Mouse (Mus musculus): ENCODE measurements around the gene Ube2m. TPM values are rescaled to one million over a fixed set of nuclear protein-coding genes. Genes with fewer than 3 reads are reported as not detected.

Gene Ube2m
- polyA plus RNA-seq, 1 experiment from 2014 or later = 165 TPM

DNA sequence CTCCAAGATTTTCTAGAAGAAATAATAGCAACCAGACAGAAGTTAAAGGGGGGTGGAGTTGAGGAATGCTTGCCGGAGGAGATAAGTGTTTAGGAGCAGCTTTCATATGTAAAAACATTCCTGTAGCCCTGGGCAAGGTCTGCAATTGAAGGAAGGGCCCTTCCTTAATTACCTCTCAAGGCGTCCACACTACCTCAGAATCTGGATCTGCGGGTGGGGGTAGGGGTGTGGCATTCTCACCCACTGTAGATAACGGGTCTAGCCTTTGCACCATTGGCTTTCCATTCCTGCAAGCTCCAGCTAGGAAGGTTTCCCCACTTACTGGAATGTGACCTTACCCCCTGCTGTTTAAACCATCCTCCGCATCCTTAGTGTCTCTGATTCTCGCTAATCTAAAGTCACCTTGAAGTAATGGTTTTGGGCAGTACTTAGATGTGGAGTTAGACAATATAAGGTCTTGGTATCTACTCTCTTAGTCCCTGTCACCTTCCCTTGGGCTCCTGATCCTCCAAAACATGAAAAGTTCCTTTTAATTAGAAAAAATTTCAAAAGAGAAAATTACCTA lies 23.7 kb downstream of the Ube2m start:
- DNase-seq (ENCODE audit: low spot score) (no peak), ATAC-seq (replicated peaks; ENCODE audit: low FRiP score) (no peak)
- Histone ChIP-seq H3K36me3 (ENCODE audit: control insufficient read depth, insufficient read depth, low read length) (no peaks in the 10 kb centered on the region), H3K4me3 (ENCODE audit: low read depth, low read length) (no peak overlapping the region), H3K27ac (ENCODE audit: low read depth, low read length) (no peak overlapping the region), H3K4me1 (replicated peaks; ENCODE audit: control insufficient read depth, insufficient read depth, low read length) (peaks cover 6% of the 10 kb centered on the region), H3K9me3 (ENCODE audit: control insufficient read depth, low read length) (no peaks in the 10 kb centered on the region), H3K27me3 (ENCODE audit: control insufficient read depth, insufficient read depth, low read length) (no peaks in the 10 kb centered on the region), H3K9ac (ENCODE audit: low read length) (no peak overlapping the region), H3K4me2 (ENCODE audit: low read depth, low read length, severe bottlenecking) (no peak overlapping the region)
- 45% methylated on average over 6 of the region's 6 CpGs for WGBS

DNA sequence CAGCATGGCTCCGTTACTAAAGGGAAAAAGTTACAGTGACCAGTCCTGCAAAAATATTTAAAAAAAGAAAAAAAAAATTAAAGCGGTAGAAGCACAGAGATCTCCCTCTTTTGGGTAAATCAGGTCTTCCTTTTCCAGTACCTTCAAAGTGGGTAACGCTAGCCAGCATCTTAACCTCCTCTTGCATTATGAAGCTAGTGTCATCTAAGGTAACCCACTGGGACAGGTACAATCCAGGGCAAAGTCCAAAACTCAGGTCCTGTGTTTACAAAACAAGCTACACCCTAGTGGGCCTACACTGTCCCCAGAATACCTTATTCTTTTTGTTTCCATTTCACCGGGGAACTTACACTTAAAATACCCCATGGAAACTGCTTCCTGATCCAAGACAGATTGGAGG lies 24.4 kb downstream of the Ube2m start:
- Histone ChIP-seq H3K9ac (ENCODE audit: low read length) (no peak overlapping the region), H3K4me2 (ENCODE audit: low read depth, low read length, severe bottlenecking) (no peak overlapping the region), H3K9me3 (ENCODE audit: control insufficient read depth, low read length) (no peaks in the 10 kb centered on the region), H3K36me3 (ENCODE audit: control insufficient read depth, insufficient read depth, low read length) (no peaks in the 10 kb centered on the region), H3K4me3 (ENCODE audit: low read depth, low read length) (no peak overlapping the region), H3K4me1 (replicated peaks; ENCODE audit: control insufficient read depth, insufficient read depth, low read length) (peaks cover 6% of the 10 kb centered on the region), H3K27me3 (ENCODE audit: control insufficient read depth, insufficient read depth, low read length) (no peaks in the 10 kb centered on the region), H3K27ac (ENCODE audit: low read depth, low read length) (no peak overlapping the region)
- ATAC-seq (replicated peaks; ENCODE audit: low FRiP score) (no peak), DNase-seq (ENCODE audit: low spot score) (no peak)
- 64% methylated on average over 4 of the region's 4 CpGs for WGBS

DNA sequence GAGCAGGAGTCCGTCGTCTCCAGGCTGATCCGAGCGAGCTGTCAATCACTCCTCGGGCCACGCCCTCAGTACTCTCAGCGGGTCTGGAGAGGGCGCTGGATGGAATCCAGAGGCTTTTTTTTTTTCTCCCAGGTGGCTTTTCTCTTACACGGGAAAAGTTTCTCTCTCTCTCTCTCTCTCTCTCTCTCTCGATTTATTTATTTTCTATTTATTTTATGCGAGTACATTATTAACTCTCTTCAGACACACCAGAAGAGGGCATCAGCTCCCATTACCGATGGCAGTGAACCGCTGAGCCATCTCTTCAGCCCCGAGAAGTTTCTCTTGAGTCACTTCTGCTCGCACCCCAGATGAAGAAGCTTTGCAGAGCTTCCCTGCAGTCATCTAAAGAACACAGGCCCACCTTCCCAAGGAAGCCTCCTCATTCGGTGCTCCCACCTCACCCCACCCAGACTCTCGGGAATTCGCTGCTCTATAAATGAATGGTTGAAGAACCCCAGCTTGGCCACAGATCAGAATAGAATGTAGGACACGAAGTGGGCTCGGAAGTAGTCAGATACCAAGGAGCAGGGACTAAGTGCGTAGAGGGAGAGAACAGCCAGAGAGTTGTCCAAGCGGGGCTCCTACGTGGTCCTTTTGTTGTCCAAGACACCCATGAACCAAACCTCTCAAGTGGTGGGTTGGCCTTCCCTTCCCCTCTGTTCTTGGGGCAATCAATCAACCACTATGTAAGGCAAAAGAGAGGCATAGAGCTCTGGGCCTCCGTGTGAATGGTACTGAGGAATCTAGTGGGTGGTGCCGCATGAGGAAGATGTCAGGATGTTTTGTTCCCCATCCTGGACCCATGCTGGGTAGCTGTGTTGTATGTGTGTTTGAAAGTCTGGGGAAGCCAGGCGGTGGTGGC lies 27.8 kb downstream of the Ube2m start, which contains the start of gene Zbtb45:
Zbtb45 (minus strand) TSS at position 30 of the 904 bp plus-strand sequence.
- peaks cover 10% of the 10 kb centered on the region; the same call in 1 of the 2 replicates for H3K36me3 ChIP-seq (ENCODE audit: control insufficient read depth, insufficient read depth, low read length)
- H3K4me2 ChIP-seq (ENCODE audit: low read depth, low read length, severe bottlenecking) = peak within 1 kb of the TSS; percentile 86
- H3K27me3 ChIP-seq (ENCODE audit: control insufficient read depth, insufficient read depth, low read length) = no peaks in the 10 kb centered on the region
- H3K4me1 ChIP-seq (replicated peaks; ENCODE audit: control insufficient read depth, insufficient read depth, low read length) = peaks cover 13% of the 10 kb centered on the region
- WGBS = 15% methylated on average over 26 of the region's 26 CpGs
- peak within 1 kb of the TSS; percentile 82 for H3K9ac ChIP-seq (ENCODE audit: low read length)
- H3K4me3 ChIP-seq (ENCODE audit: low read depth, low read length) = peak within 1 kb of the TSS; percentile 59
- H3K27ac ChIP-seq (ENCODE audit: low read depth, low read length) = peak within 1 kb of the TSS; percentile 96
- no peaks in the 10 kb centered on the region for H3K9me3 ChIP-seq (ENCODE audit: control insufficient read depth, low read length)
- ATAC-seq (replicated peaks; ENCODE audit: low FRiP score) (peak; percentile 90), DNase-seq (ENCODE audit: low spot score) (no peak)

DNA sequence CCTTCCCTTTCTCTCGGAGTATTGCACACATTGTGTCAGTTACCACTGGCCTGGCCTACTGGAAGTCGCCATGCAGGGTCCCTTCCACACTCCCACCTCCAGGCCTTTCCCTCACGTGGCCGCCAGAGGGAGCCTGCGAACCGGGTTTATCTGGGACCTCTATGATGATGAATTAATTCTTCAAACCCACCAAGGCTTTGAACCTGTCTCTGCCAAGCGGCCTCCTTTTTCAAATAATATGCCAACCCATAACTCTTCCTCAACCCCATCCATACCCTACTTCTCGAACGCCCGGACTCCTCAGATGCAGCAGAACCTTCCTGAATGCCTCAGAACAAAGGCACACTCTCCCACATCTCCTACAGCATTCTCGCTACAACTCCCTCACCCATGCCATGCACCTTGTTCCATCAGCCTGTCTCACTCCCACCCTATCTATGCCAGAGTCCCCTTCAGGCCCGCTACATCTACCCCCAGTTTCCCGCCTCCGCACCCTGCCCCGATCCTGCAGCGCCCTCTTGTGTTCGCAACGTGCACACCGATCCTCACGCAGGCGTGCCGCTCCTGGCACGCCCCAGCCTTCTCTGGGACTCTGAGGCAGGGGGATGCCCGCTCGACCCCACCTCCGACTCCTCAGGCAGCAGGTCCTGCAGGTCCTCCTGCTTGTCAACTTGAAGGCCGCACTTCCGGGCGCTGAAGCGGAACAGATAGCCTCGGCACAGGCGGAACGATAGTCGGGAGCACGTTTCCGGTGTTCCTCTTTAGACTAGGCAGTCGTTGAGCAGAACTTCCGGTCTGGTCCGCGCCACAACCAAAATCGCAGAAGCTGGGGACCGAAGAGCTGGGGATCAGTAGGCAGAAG lies 28.7 kb downstream of the Ube2m start:
- H3K27ac ChIP-seq (ENCODE audit: low read depth, low read length) = peak overlapping the region; percentile 96
- peaks cover 13% of the 10 kb centered on the region for H3K4me1 ChIP-seq (replicated peaks; ENCODE audit: control insufficient read depth, insufficient read depth, low read length)
- peaks cover 10% of the 10 kb centered on the region; the same call in 1 of the 2 replicates for H3K36me3 ChIP-seq (ENCODE audit: control insufficient read depth, insufficient read depth, low read length)
- ATAC-seq (replicated peaks; ENCODE audit: low FRiP score) (peak; percentile 79), DNase-seq (ENCODE audit: low spot score) (peak; percentile 96)
- H3K9me3 ChIP-seq (ENCODE audit: control insufficient read depth, low read length) = no peaks in the 10 kb centered on the region
- WGBS = under 1% methylated on average over 42 of the region's 42 CpGs
- H3K9ac ChIP-seq (ENCODE audit: low read length) = peak overlapping the region; percentile 82
- peak overlapping the region; percentile 59 for H3K4me3 ChIP-seq (ENCODE audit: low read depth, low read length)
- no peaks in the 10 kb centered on the region for H3K27me3 ChIP-seq (ENCODE audit: control insufficient read depth, insufficient read depth, low read length)
- peak overlapping the region; percentile 86 for H3K4me2 ChIP-seq (ENCODE audit: low read depth, low read length, severe bottlenecking)

- H3K4me3 ChIP-seq (ENCODE audit: low read depth, low read length) = no peak overlapping the region; the same call in 1 of the 2 replicates
- H3K27me3 ChIP-seq (ENCODE audit: control insufficient read depth, insufficient read depth, low read length) = no peaks in the 10 kb centered on the region
- WGBS = 36% methylated on average over 56 of the region's 57 CpGs
- peaks cover 13% of the 10 kb centered on the region for H3K4me1 ChIP-seq (replicated peaks; ENCODE audit: control insufficient read depth, insufficient read depth, low read length)
- H3K27ac ChIP-seq (ENCODE audit: low read depth, low read length) = no peak overlapping the region
- 0 out of 2 replicates have a peak overlapping the region, but pooled peaks have one; percentile 1 for H3K9ac ChIP-seq (ENCODE audit: low read length)
- no peaks in the 10 kb centered on the region for H3K9me3 ChIP-seq (ENCODE audit: control insufficient read depth, low read length)
- DNase-seq (ENCODE audit: low spot score) (peak; percentile 63), ATAC-seq (replicated peaks; ENCODE audit: low FRiP score) (no peak)
- H3K4me2 ChIP-seq (ENCODE audit: low read depth, low read length, severe bottlenecking) = 0 out of 2 replicates have a peak overlapping the region, but pooled peaks have one; percentile 12
- peaks cover 10% of the 10 kb centered on the region; the same call in 1 of the 2 replicates for H3K36me3 ChIP-seq (ENCODE audit: control insufficient read depth, insufficient read depth, low read length)
Measured at GRCm38 (mm10) chr7:13007341-13008092, 30.6 kb downstream of the Ube2m start.

DNA sequence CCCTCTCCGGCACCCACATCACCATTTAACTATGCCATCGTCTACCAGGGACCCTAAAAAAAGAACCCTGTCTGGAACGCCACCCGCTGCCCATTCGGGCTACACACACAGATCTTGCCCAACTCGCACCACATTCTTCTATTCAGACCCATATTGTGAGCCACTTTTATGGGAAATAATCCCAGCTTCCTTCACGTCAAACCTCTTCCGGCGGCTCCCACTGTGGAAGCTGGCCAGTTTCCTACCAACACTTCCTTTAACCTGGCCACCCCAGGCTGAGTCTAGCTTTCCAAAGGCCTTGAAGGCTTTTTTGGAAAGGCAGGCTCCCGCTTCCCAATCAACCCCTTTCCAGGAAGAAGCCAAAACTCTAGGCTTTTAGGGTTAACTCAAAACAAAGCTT lies 31.5 kb downstream of the Ube2m start:
- Histone ChIP-seq H3K36me3 (ENCODE audit: control insufficient read depth, insufficient read depth, low read length) (peaks cover 10% of the 10 kb centered on the region; the same call in 1 of the 2 replicates), H3K4me1 (replicated peaks; ENCODE audit: control insufficient read depth, insufficient read depth, low read length) (peaks cover 13% of the 10 kb centered on the region), H3K4me2 (ENCODE audit: low read depth, low read length, severe bottlenecking) (no peak overlapping the region), H3K27me3 (ENCODE audit: control insufficient read depth, insufficient read depth, low read length) (no peaks in the 10 kb centered on the region), H3K9ac (ENCODE audit: low read length) (no peak overlapping the region; the same call in 1 of the 2 replicates), H3K27ac (ENCODE audit: low read depth, low read length) (no peak overlapping the region), H3K9me3 (ENCODE audit: control insufficient read depth, low read length) (no peaks in the 10 kb centered on the region), H3K4me3 (ENCODE audit: low read depth, low read length) (no peak overlapping the region)
- DNase-seq (ENCODE audit: low spot score) = no peak
- no peak for ATAC-seq (replicated peaks; ENCODE audit: low FRiP score)
- WGBS = 91% methylated on average over 10 of the region's 10 CpGs

GRCm38 (mm10) chr7:13006011-13006410 lies 32.1 kb downstream of the Ube2m start:
- Histone ChIP-seq H3K9me3 (ENCODE audit: control insufficient read depth, low read length) (no peaks in the 10 kb centered on the region), H3K9ac (ENCODE audit: low read length) (no peak overlapping the region)

More at GRCm38 (mm10) chr7:13006011-13006410, 32.1 kb downstream of the Ube2m start:
- Histone ChIP-seq H3K4me1 (replicated peaks; ENCODE audit: control insufficient read depth, insufficient read depth, low read length) (peaks cover 13% of the 10 kb centered on the region), H3K27ac (ENCODE audit: low read depth, low read length) (no peak overlapping the region), H3K27me3 (ENCODE audit: control insufficient read depth, insufficient read depth, low read length) (no peaks in the 10 kb centered on the region), H3K4me2 (ENCODE audit: low read depth, low read length, severe bottlenecking) (no peak overlapping the region), H3K4me3 (ENCODE audit: low read depth, low read length) (no peak overlapping the region), H3K36me3 (ENCODE audit: control insufficient read depth, insufficient read depth, low read length) (peaks cover 10% of the 10 kb centered on the region; the same call in 1 of the 2 replicates)
- ATAC-seq (replicated peaks; ENCODE audit: low FRiP score) (no peak), DNase-seq (ENCODE audit: low spot score) (no peak)
- WGBS = 92% methylated on average over 17 of the region's 17 CpGs

Measured in forebrain, embryonic 11.5 days (tissue).